Mouse (Mus musculus) megakaryocyte, embryonic 14.5 days (primary cell): ENCODE measurements at regions not wholly inside any gene's neighbourhood (a gene's known extent, or its start where the extent isn't known, plus 50 kb on each side); places are given as distances from the start of the nearest gene placed in this dataset.

ENCODE experiments used
- H3K27me3 ChIP-seq: replicated peaks from 2 replicates; pipeline ENCODE3; 2012; ENCODE audit warnings: inconsistent platforms
- H3K36me3 ChIP-seq: replicated peaks from 2 replicates; pipeline ENCODE3; 2012; ENCODE audit warnings: low read length, inconsistent platforms, mixed read lengths
- H3K4me1 ChIP-seq: 2 replicates; pipeline ENCODE4 v1.6.1; 2012; ENCODE audit warnings: inconsistent platforms
- H3K4me3 ChIP-seq: replicated peaks from 2 replicates; pipeline ENCODE3; 2012; ENCODE audit warnings: moderate library complexity, mild to moderate bottlenecking, inconsistent platforms
- H3K9me3 ChIP-seq: 2 replicates; pipeline ENCODE4 v1.6.1; 2012; ENCODE audit warnings: inconsistent platforms
- FLI1 ChIP-seq: IDR thresholded peaks from 2 replicates; pipeline ENCODE4 v1.6.1; 2012; ENCODE audit warnings: low read length, inconsistent platforms, mixed read lengths
- GATA1 ChIP-seq: IDR thresholded peaks from 3 replicates; pipeline ENCODE4 v1.6.1; 2012; ENCODE audit warnings: mixed read lengths, low read length, inconsistent platforms, borderline replicate concordance

DNA sequence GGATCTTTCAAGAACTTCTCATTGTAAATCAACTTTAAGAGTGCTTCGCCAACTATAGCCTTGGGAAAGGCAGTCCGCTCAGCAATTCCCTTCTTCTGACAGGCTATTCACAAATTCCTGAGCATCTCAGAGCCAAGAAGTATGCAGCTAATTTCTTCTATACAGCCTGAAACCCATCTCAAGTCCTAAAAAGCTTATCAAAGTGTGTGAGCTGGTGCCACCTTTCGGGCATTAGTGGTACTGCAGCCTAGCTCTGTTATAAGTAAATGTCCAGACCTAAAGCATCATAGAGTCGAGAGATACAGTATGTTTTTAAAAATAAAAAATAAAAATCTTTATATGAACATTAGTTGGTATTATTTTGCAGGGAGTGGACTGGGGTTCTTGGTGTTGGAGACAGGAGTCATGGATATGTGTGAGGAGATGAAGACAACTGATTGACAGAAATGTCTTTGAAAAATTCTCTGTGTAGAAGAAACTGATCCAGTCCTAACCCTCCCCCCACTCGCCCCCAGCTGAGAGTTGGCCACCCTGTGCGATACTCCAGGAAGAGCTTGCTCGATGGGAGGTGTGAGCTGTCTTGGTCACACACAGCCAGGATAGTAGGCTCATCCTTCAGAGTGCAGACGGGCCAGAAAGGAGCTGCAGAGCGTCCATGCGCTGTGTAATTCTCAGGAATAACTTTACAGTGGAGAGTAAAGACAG lies 56.4 kb downstream of the Bod1 start:
- Histone ChIP-seq H3K27me3 (peaks cover 20% of the 10 kb centered on the region), H3K4me1 (peaks cover 19% of the 10 kb centered on the region), H3K9me3 (no peaks in the 10 kb centered on the region), H3K4me3 (no peak overlapping the region), H3K36me3 (no peaks in the 10 kb centered on the region)
- no peak for TF ChIP-seq FLI1
- TF ChIP-seq GATA1: no peak

DNA sequence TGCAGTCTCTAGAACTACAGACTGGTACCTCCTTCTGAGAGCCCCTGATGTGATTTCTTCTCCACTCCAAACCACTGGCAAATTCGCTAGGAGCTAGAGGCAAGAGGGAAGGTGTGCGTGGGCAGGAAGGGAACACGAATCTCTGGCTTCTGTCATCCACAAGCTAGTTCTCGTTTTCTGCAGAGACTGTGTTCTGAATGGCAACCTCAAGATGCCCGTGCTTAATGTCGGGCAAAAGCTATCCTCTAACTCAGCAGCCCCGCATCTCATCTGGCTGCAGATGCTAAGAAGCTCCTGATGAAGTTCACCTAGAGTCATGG lies 57.3 kb downstream of the Bod1 start:
- TF ChIP-seq FLI1: no peak
- no peak for TF ChIP-seq GATA1
- no peaks in the 10 kb centered on the region for H3K9me3 ChIP-seq

DNA sequence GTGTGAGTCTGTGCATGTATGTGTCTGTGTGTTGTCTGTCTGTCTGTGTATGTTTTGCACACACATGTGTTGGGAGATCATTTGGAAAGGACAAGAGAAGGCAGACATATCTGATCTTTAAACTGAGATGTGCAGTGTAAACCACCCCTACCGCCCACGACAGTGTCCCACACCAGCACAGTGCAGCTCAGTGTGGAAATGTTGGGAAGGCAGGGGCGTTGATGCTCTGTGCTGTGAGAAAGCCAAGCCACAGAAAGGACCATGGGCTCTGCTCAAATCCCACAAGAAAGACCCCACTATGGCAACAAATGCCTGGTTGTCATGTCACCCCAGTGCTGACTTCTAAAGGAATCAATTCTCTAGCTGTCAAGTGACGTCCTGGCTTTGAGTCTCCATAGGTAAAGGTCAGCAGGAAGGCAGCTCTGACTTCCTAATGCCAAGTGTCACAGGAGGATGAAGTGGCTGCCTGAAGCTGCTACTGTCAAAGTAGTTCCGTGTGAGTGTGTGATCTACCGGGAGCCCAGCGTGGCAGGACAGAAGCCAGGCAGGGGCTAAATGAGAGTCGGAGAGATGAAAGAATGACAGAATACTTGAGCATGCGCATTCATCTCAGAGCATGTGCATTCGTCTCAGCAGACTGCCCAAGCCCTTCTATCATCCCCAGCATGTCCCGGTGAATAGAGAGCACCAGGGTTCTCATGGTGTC lies 57.8 kb downstream of the Bod1 start:
- peaks cover 17% of the 10 kb centered on the region for H3K4me1 ChIP-seq
- no peaks in the 10 kb centered on the region for H3K36me3 ChIP-seq
- no peaks in the 10 kb centered on the region for H3K9me3 ChIP-seq
- peaks cover 23% of the 10 kb centered on the region for H3K27me3 ChIP-seq
- H3K4me3 ChIP-seq: no peak overlapping the region
- TF ChIP-seq GATA1: no peak
- TF ChIP-seq FLI1: no peak

More for the DNA sequence above, 57.3 kb downstream of the Bod1 start:
- H3K4me3 ChIP-seq: no peak overlapping the region
- H3K27me3 ChIP-seq: peaks cover 23% of the 10 kb centered on the region
- no peaks in the 10 kb centered on the region for H3K36me3 ChIP-seq
- H3K4me1 ChIP-seq: peaks cover 19% of the 10 kb centered on the region

DNA sequence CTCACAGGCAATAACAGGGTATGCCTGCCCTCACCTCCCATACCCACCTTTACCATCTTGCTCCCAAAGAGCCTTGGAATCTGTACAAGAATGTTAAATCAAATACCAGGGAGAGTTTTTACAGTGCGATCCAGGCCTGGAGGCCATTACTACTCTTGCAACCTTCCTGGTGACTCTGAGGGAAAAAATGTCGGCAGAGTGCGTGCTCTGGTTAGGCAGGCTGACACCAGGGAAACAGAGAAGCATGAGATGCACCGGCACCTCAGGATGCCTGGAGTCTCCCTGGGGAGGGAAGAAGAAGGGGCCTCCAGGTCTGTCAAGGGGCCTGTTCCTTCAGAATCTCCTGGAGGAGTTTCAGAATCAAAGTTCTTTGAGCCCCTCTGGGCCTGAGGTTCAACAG lies 63.2 kb downstream of the Bod1 start:
- H3K27me3 ChIP-seq: peaks cover 36% of the 10 kb centered on the region
- H3K36me3 ChIP-seq: no peaks in the 10 kb centered on the region
- no peaks in the 10 kb centered on the region for H3K9me3 ChIP-seq
- no peak overlapping the region for H3K4me3 ChIP-seq
- no peak for TF ChIP-seq GATA1
- no peaks in the 10 kb centered on the region for H3K4me1 ChIP-seq

DNA sequence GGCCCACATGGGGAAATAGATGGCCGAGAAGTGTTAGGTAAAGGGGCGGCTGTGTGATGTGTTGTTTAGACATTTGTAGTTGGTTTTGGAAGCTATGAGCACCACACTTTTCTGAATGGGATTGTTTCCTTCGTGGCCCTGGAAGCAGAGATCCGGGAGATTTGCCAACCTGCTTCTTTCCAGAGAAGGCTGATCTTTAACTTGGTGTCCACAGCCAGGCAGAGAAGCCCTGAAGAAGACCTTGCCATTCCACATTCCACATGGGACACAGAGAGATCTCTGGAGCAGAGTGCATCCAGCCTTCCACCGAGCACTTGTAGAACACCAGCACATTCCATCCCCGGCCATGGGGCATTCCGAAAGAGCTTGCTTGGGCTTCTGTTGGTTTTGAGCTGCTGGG lies 70.2 kb downstream of the Bod1 start:
- TF ChIP-seq GATA1 (no peak), FLI1 (no peak)
- H3K4me3 ChIP-seq: no peak overlapping the region

DNA sequence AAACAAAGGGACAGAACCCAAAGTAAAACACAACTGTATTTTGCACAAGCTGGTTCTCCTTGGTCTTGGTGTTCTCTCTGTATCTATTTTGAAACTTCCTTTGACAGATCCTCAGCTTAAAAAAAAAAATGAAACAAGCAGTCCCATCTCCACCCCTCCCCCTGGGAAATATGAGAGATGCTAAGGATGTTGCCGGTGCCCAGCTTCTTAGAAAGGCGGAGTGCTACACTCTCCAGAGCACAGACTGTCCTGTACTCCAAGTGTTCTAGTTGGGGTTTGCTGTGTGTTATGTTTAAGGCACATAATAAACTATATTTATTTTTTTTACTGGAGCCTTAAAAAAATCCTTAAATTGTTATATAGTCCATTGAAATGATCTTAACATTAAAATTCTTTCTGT lies 78.1 kb downstream of the Bod1 start:
- TF ChIP-seq GATA1 (no peak), FLI1 (no peak)
- H3K9me3 ChIP-seq: 0 out of 2 replicates have a peak, but pooled peaks cover 5% of the 10 kb centered on the region
- H3K27me3 ChIP-seq: peaks cover 20% of the 10 kb centered on the region

More for the DNA sequence above, 70.2 kb downstream of the Bod1 start:
- Histone ChIP-seq H3K27me3 (peaks cover 12% of the 10 kb centered on the region), H3K36me3 (no peaks in the 10 kb centered on the region), H3K4me1 (no peaks in the 10 kb centered on the region), H3K9me3 (no peaks in the 10 kb centered on the region; the same call in 1 of the 2 replicates)

GRCm38 (mm10) chr11:31592061-31592460 lies 79.6 kb downstream of the Bod1 start:
- H3K9me3 ChIP-seq: 0 out of 2 replicates have a peak, but pooled peaks cover 5% of the 10 kb centered on the region
- peaks cover 20% of the 10 kb centered on the region for H3K27me3 ChIP-seq
- no peaks in the 10 kb centered on the region for H3K4me1 ChIP-seq
- H3K36me3 ChIP-seq: no peaks in the 10 kb centered on the region
- H3K4me3 ChIP-seq: no peak overlapping the region
- TF ChIP-seq FLI1 (no peak), GATA1 (no peak)

More for the DNA sequence above, 78.1 kb downstream of the Bod1 start:
- no peak overlapping the region for H3K4me3 ChIP-seq
- H3K4me1 ChIP-seq: no peaks in the 10 kb centered on the region
- H3K36me3 ChIP-seq: no peaks in the 10 kb centered on the region

DNA sequence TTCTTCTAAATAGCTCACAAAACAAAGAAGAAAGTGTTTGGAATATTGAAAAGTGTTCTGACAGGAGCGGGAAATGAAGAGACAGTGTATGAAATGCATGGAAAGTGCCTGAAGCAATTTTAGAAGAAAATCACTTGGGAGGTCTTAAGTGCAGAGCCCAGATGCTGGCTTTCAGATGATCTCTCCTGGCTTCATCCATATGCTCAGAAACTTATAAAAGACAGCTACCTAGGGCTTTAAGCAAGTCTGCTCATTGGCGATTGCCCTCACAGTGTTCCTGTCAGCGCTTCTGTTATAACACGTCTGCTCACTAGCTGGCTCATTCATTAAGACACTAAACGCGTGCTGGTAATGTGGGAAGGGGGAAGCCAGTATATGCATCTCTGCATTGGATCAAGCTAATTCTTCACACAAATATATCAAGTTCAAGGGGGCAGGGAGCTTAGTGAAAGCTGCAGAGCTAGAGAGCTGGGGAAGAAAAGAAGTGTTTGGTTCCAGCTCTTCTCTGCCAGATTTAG lies 80.6 kb downstream of the Bod1 start:
- Histone ChIP-seq H3K4me3 (no peak overlapping the region), H3K36me3 (no peaks in the 10 kb centered on the region), H3K4me1 (no peaks in the 10 kb centered on the region), H3K27me3 (peaks cover 20% of the 10 kb centered on the region), H3K9me3 (0 out of 2 replicates have a peak, but pooled peaks cover 5% of the 10 kb centered on the region)
- no peak for TF ChIP-seq GATA1
- no peak for TF ChIP-seq FLI1

GRCm38 (mm10) chr11:31574941-31575340 lies 96.7 kb downstream of the Bod1 start:
- H3K4me3 ChIP-seq: no peak overlapping the region
- H3K9me3 ChIP-seq: peaks cover under 1% of the 10 kb centered on the region; the same call in 1 of the 2 replicates
- TF ChIP-seq FLI1: no peak
- TF ChIP-seq GATA1: no peak
- H3K27me3 ChIP-seq: no peaks in the 10 kb centered on the region
- no peaks in the 10 kb centered on the region for H3K36me3 ChIP-seq
- peaks cover 6% of the 10 kb centered on the region for H3K4me1 ChIP-seq

DNA sequence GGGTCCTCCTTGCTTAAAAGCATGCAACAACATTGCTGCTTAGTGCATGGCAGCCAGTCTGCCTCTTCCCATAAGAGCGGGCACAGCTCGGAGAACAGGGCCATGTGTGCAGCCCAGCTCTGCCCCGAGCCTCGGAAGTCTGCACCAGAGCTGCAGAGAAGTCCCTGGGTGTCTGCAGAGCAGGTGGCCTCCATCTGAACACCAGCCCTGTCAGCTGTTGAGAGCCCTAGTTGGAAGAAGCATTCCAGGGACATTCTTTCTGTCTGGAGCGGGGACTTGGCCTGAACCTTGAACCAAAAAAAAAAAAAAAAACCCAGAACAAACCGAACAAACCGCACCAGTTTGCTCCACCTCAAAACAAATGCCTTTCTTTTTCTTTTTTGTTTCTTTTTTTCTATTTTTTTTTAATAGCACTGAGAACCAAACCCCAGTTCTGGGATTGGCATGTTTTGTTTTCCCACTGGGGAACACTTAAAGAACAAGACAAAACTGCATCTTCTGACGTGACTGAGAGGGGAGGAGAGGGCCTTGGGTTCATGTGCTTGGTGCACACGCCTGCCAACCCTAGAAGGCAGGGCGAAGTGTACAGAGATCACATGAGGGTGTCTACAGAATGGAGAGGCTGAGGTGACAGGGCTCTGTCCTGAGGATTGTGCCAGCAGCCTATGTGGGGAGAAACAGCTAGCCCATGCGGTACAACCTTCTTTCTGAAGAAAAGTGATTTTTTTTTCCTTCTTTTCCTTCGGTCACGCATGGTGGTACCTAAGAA lies 106.8 kb downstream of the Bod1 start:
- no peak for TF ChIP-seq FLI1
- no peak for TF ChIP-seq GATA1

More for the DNA sequence above, 106.8 kb downstream of the Bod1 start:
- H3K9me3 ChIP-seq: peaks cover 15% of the 10 kb centered on the region
- H3K27me3 ChIP-seq: peaks cover 23% of the 10 kb centered on the region
- no peaks in the 10 kb centered on the region for H3K36me3 ChIP-seq
- no peak overlapping the region for H3K4me3 ChIP-seq
- H3K4me1 ChIP-seq: 0 out of 2 replicates have a peak, but pooled peaks cover 4% of the 10 kb centered on the region
